15 mouse cellular contexts compared by ENCODE assay signal in genomic region chr1:161252365-161252764, GRCm38 (mm10). TPM values are rescaled to one million over a fixed set of nuclear protein-coding genes. Genes with fewer than 3 reads are reported as not detected.
DNase-seq lines count a peak whose midpoint lies in the region; ATAC-seq and TF ChIP-seq lines count a peak whose summit lies in the region.
"Had no signal": no experiment of that assay in that cellular context is flagged by ENCODE, and none has a peak within 500 bp of the region (broad histone marks: within the 10 kb centered on the region; RNA-seq: fewer than 3 reads in every experiment).

No protein-coding gene starts in this region.

- TF ChIP-seq CTCF in thymus, adult 2 months (IDR thresholded peaks at IDR 0.05; ENCODE audit: borderline replicate concordance, control insufficient read depth, extremely low read depth, insufficient read depth, low read length, poor library complexity) = no peak

- H3K27ac ChIP-seq in thymus, adult 2 months (ENCODE audit: control insufficient read depth, insufficient read depth, low read length) = peak overlapping the region; percentile 78
- H3K27ac ChIP-seq in liver, embryonic 15.5 days (replicated peaks) = peak overlapping the region; percentile 76
- H3K27ac ChIP-seq in midbrain, embryonic 13.5 days = no peak overlapping the region
- H3K27ac ChIP-seq: embryonic facial prominence, embryonic 15.5 days; forebrain, embryonic 12.5 days; heart, embryonic 15.5 days; hindbrain, embryonic 14.5 days; intestine, embryonic 15.5 days had no signal

- H3K9ac ChIP-seq in liver, embryonic 15.5 days = peak overlapping the region; percentile 31; the same call in 1 of the 2 replicates
- no peak overlapping the region for H3K9ac ChIP-seq in midbrain, embryonic 13.5 days (replicated peaks)
- H3K9ac ChIP-seq: embryonic facial prominence, embryonic 15.5 days; forebrain, embryonic 12.5 days; heart, embryonic 15.5 days; hindbrain, embryonic 14.5 days; intestine, embryonic 15.5 days; lung, embryonic 14.5 days had no signal

- H3K27me3 ChIP-seq in thymus, adult 2 months (ENCODE audit: control insufficient read depth, insufficient read depth, low read length) = no peaks in the 10 kb centered on the region
- H3K27me3 ChIP-seq in liver, embryonic 15.5 days = no peaks in the 10 kb centered on the region
- peaks cover 9% of the 10 kb centered on the region for H3K27me3 ChIP-seq in midbrain, embryonic 13.5 days
- H3K27me3 ChIP-seq: embryonic facial prominence, embryonic 15.5 days; heart, embryonic 15.5 days; intestine, embryonic 15.5 days had no signal

- peak; percentile 67 for ATAC-seq in liver, embryonic 15.5 days (ENCODE audit: insufficient read depth)
- no peak for ATAC-seq in midbrain, embryonic 13.5 days
- ATAC-seq: intestine, embryonic 15.5 days had no signal

- no peaks in the 10 kb centered on the region for H3K36me3 ChIP-seq in thymus, adult 2 months (ENCODE audit: control insufficient read depth, insufficient read depth, low read length)
- H3K36me3 ChIP-seq in liver, embryonic 15.5 days (replicated peaks) = no peaks in the 10 kb centered on the region
- H3K36me3 ChIP-seq in midbrain, embryonic 13.5 days = no peaks in the 10 kb centered on the region
- H3K36me3 ChIP-seq: embryonic facial prominence, embryonic 15.5 days; forebrain, embryonic 12.5 days; heart, embryonic 15.5 days; intestine, embryonic 15.5 days had no signal

- intact Hi-C loops in heart, postnatal 10 days (cut with DNase I) = no loop called here
- intact Hi-C loops in gastrocnemius, postnatal 14 days (cut with DNase I; ENCODE audit: low total_unique reads) = no loop called here

- 92% methylated on average over 9 of the region's 9 CpGs for WGBS in thymus, adult 2 months
- 21% methylated on average over 9 of the region's 9 CpGs for WGBS in liver, embryonic 15.5 days (ENCODE audit: insufficient replicate concordance)
- 79% methylated on average over 9 of the region's 9 CpGs for WGBS in midbrain, embryonic 13.5 days

- no peaks in the 10 kb centered on the region for H3K9me3 ChIP-seq in liver, embryonic 15.5 days (replicated peaks)
- H3K9me3 ChIP-seq in midbrain, embryonic 13.5 days = no peaks in the 10 kb centered on the region
- H3K9me3 ChIP-seq: embryonic facial prominence, embryonic 15.5 days; forebrain, embryonic 12.5 days; heart, embryonic 15.5 days; intestine, embryonic 15.5 days had no signal

- H3K4me3 ChIP-seq in thymus, adult 2 months (ENCODE audit: control insufficient read depth, insufficient read depth, low read length) = no peak overlapping the region
- peak overlapping the region; percentile 9 for H3K4me3 ChIP-seq in liver, embryonic 15.5 days (replicated peaks)
- no peak overlapping the region for H3K4me3 ChIP-seq in midbrain, embryonic 13.5 days (replicated peaks)
- H3K4me3 ChIP-seq: embryonic facial prominence, embryonic 15.5 days; forebrain, embryonic 12.5 days; heart, embryonic 15.5 days; intestine, embryonic 15.5 days had no signal

- peak overlapping the region; percentile 95 for H3K4me2 ChIP-seq in liver, embryonic 15.5 days
- no peak overlapping the region for H3K4me2 ChIP-seq in midbrain, embryonic 13.5 days (replicated peaks)
- H3K4me2 ChIP-seq: embryonic facial prominence, embryonic 15.5 days; forebrain, embryonic 12.5 days; heart, embryonic 15.5 days; hindbrain, embryonic 14.5 days; intestine, embryonic 15.5 days; lung, embryonic 14.5 days had no signal

- peak; percentile 39 for DNase-seq in heart, adult 11 months
- no peak for DNase-seq in heart, postnatal 10 days
- no peak for DNase-seq in thymus, adult 2 months
- no peak for DNase-seq in thymus, postnatal 10 days (ENCODE audit: low spot score in 2 of 2)
- no peak for DNase-seq in gastrocnemius, postnatal 14 days
- DNase-seq: adrenal gland, postnatal 25 days; lung, embryonic 14.5 days; right cerebral cortex, adult 18-20 months had no signal

- H3K4me1 ChIP-seq in thymus, adult 2 months (replicated peaks; ENCODE audit: control insufficient read depth, insufficient read depth, low read length) = peaks cover 15% of the 10 kb centered on the region
- peaks cover 89% of the 10 kb centered on the region for H3K4me1 ChIP-seq in liver, embryonic 15.5 days (replicated peaks)
- H3K4me1 ChIP-seq in midbrain, embryonic 13.5 days (replicated peaks) = peaks cover 33% of the 10 kb centered on the region

- TF ChIP-seq POLR2A in thymus, adult 2 months (IDR thresholded peaks at IDR 0.05; ENCODE audit: control insufficient read depth, extremely low read depth, insufficient read depth, low read length, poor library complexity) = no peak

RNA-seq across cellular contexts. Expression of gene Prdx6, which starts 1.3 kb away (rescaled TPM):
- 100 to 1,000 TPM; 230 to 240 TPM for total RNA-seq in heart, postnatal 10 days (2021)
- 63.8 and 80.0 TPM in 2 replicates for polyA plus RNA-seq in thymus, adult 2 months (2012; rRNA removed)
- polyA plus RNA-seq in liver, embryonic 15.5 days (2015; fragmentation: Nextera tagmentation; extraction: Ambion mirVana) = 354 and 355 TPM in 2 replicates
- 211 and 220 TPM in 2 replicates for polyA plus RNA-seq in midbrain, embryonic 13.5 days (2015; fragmentation: Nextera tagmentation; extraction: Ambion mirVana)
- 10 to 100 TPM; 70.1 to 78.6 TPM for total RNA-seq in gastrocnemius, postnatal 14 days (2021)
